Mouse (Mus musculus) thymus, adult 2 months (tissue): Measurements from ENCODE around the gene Fry.

Experiments used
- CTCF ChIP-seq: fragments of 200-500 bp; IDR thresholded peaks from 2 replicates; pipeline ENCODE4 v1.5.1; 2012; ENCODE audit warnings: mild to moderate bottlenecking, control low read depth, low read length, moderate library complexity, borderline replicate concordance; ENCODE audit not compliant: control insufficient read depth, poor library complexity, insufficient read depth; ENCODE audit errors: extremely low read depth
- POLR2A ChIP-seq: fragments of 200-500 bp; IDR thresholded peaks from 2 replicates; pipeline ENCODE4 v1.6.1; 2012; ENCODE audit warnings: mild to moderate bottlenecking, low read length, control low read depth, moderate library complexity; ENCODE audit not compliant: control insufficient read depth, poor library complexity, insufficient read depth; ENCODE audit errors: extremely low read depth

DNA sequence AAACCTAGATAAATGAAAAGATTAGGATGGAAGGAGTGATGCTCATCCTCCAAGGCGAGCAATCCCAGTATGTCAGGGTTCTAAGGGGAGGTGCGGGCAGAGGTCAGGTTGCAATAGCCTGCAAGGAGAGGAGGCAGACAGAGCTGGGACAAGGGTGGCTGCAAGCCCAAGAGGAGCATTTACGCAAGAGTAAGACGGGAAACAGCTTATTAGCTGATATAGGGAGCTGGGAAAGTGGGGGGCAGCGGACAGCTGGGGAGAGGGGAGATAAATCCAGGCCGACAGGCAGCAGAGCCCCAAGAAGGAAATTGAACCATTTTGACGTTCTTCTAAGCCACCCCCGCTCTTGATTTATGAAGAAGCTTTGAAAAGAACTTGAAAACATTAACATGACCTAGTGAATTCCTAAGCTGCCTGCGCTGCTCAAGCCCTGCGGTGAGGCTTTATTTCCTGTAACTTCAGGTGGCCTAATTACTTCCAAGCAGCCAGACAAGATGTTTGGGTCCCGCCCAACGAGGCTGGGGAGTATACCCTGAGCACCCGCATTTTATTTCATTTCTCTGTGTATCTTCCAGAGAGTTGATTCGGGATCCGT is 291.1 kb downstream of the Fry start:
- TF ChIP-seq POLR2A (no peak), CTCF (no peak)
